Mouse (Mus musculus): ENCODE measurements at regions not wholly inside any gene's neighbourhood (a gene's known extent, or its start where the extent isn't known, plus 50 kb on each side); places are given as distances from the start of the nearest gene placed in this dataset.

- TF ChIP-seq SMC3 (IDR thresholded peaks at IDR 0.05; ENCODE audit: low read depth, low read length) (no peak), GATA1 (IDR thresholded peaks at IDR 0.05; ENCODE audit: low read depth, low read length) (no peak), TCF12 (IDR thresholded peaks at IDR 0.05; ENCODE audit: low read depth, low read length) (no peak), EP300 (IDR thresholded peaks at IDR 0.05; ENCODE audit: low read depth in 1 of 2, low read length in 2 of 2) (no peak), CTCF (IDR thresholded peaks at IDR 0.05 in 2 of 3, conservative IDR thresholded peaks at IDR 0.05 in 1 of 3; ENCODE audit: control insufficient read depth in 1 of 3, insufficient read depth in 1 of 3, low read depth in 2 of 3, low read length in 3 of 3, poor library complexity in 1 of 3, severe bottlenecking in 1 of 3) (no peak), POLR2AphosphoS2 (IDR thresholded peaks at IDR 0.05; ENCODE audit: low read length) (no peak), MYC (IDR thresholded peaks at IDR 0.05; ENCODE audit: low read depth, low read length) (no peak), POLR2A (IDR thresholded peaks at IDR 0.05; ENCODE audit: control insufficient read depth in 1 of 2, insufficient read depth in 1 of 2, low read depth in 1 of 2, low read length in 2 of 2, poor library complexity in 1 of 2) (no peak)
Measured at GRCm38 (mm10) chr1:179873772-179874555, 70.5 kb upstream of the Ahctf1 start.

Data from MEL (cell line).